Mouse (Mus musculus) kidney, adult 2 months (tissue): Measurements from ENCODE around the gene Chic2. TPM values are rescaled to one million over a fixed set of nuclear protein-coding genes. Genes with fewer than 3 reads are reported as not detected.

Experiments
- DNase-seq: peaks from one replicate; pipeline ENCODE4 v3.0.0; 2021
- H3K27ac ChIP-seq: fragments of 200-500 bp; 2 replicates; pipeline ENCODE4 v1.5.1; 2012; ENCODE audit warnings: low read depth, low read length, control low read depth, inconsistent platforms; ENCODE audit not compliant: insufficient read depth
- H3K27me3 ChIP-seq: fragments of 200-500 bp; replicated peaks from 2 replicates; pipeline ENCODE4 v1.6.1; 2012; ENCODE audit warnings: mild to moderate bottlenecking, moderate library complexity, low read length, inconsistent platforms; ENCODE audit not compliant: control insufficient read depth, insufficient read depth
- H3K36me3 ChIP-seq: fragments of 200-500 bp; 2 replicates; pipeline ENCODE4 v1.6.1; 2012; ENCODE audit warnings: mild to moderate bottlenecking, moderate library complexity, low read length, inconsistent platforms; ENCODE audit not compliant: control insufficient read depth, insufficient read depth
- H3K4me1 ChIP-seq: fragments of 200-500 bp; 2 replicates; pipeline ENCODE4 v1.6.1; 2011; ENCODE audit warnings: low read length; ENCODE audit not compliant: control insufficient read depth, insufficient read depth
- H3K4me3 ChIP-seq: fragments of 200-500 bp; 2 replicates; pipeline ENCODE4 v1.5.1; 2011; ENCODE audit warnings: mild to moderate bottlenecking, low read depth, low read length, control low read depth; ENCODE audit not compliant: insufficient read depth
- CTCF ChIP-seq: fragments of 200-500 bp; conservative IDR thresholded peaks from 2 replicates; pipeline ENCODE4 v1.5.1; 2011; ENCODE audit warnings: low read depth, mild to moderate bottlenecking, control low read depth, low read length, moderate library complexity, mixed read lengths; ENCODE audit not compliant: insufficient read depth, insufficient read length
- POLR2A ChIP-seq: fragments of 200-500 bp; IDR thresholded peaks from one replicate; pipeline ENCODE4 v1.6.1; 2011; ENCODE audit warnings: low read depth, low read length, control low read depth
- WGBS: fragments of 180-500 bp; shearing (Covaris S2); methylation state at CpG from one replicate; pipeline ENCODE4 v1.1.7; 2018; 5-methylcytosine and 5-hydroxymethylcytosine counted together
- polyA plus RNA-seq: library from polyadenylated mRNA; depleted of rRNA; stranded (reverse); fragments of >200 nt; gene quantifications from 2 replicates; pipeline ENCODE4 v1.2.3, GENCODE M21; 2012

Gene Chic2
- polyA plus RNA-seq, 1 experiment, result 6.1 TPM

GRCm38 (mm10) chr5:75066715-75067114 is 22.1 kb upstream of the Chic2 start:
- WGBS, result 5% methylated on average over 10 of the region's 10 CpGs
- H3K27me3 ChIP-seq, result peaks cover 5% of the 10 kb centered on the region
- H3K4me3 ChIP-seq, result no peak overlapping the region

GRCm38 (mm10) chr5:75063177-75063576 is 18.6 kb upstream of the Chic2 start:
- Histone ChIP-seq H3K4me3 (no peak overlapping the region), H3K4me1 (no peaks in the 10 kb centered on the region), H3K36me3 (no peaks in the 10 kb centered on the region), H3K27ac (no peak overlapping the region), H3K27me3 (0 out of 2 replicates have a peak, but pooled peaks cover 1% of the 10 kb centered on the region)
- TF ChIP-seq POLR2A, result no peak
- TF ChIP-seq CTCF, result no peak
- DNase-seq, result no peak
- 76% methylated on average over 4 of the region's 4 CpGs for WGBS

More at GRCm38 (mm10) chr5:75066715-75067114, 22.1 kb upstream of the Chic2 start:
- no peak for DNase-seq
- no peaks in the 10 kb centered on the region for H3K36me3 ChIP-seq
- no peaks in the 10 kb centered on the region for H3K4me1 ChIP-seq
- no peak for TF ChIP-seq POLR2A
- no peak for TF ChIP-seq CTCF
- no peak overlapping the region for H3K27ac ChIP-seq

- H3K36me3 ChIP-seq, result no peaks in the 10 kb centered on the region
- 83% methylated on average over 4 of the region's 4 CpGs for WGBS
- TF ChIP-seq POLR2A, result no peak
- no peak for TF ChIP-seq CTCF
- no peak overlapping the region for H3K4me3 ChIP-seq
- no peak for DNase-seq
- H3K4me1 ChIP-seq, result no peaks in the 10 kb centered on the region
- no peak overlapping the region for H3K27ac ChIP-seq
- H3K27me3 ChIP-seq, result no peaks in the 10 kb centered on the region
These were observed 6.5 kb upstream of the Chic2 start for GRCm38 (mm10) chr5:75051109-75051508.

- Histone ChIP-seq H3K36me3 (no peaks in the 10 kb centered on the region), H3K4me1 (peaks cover 7% of the 10 kb centered on the region; the same call in 1 of the 2 replicates), H3K27ac (no peak overlapping the region), H3K27me3 (no peaks in the 10 kb centered on the region), H3K4me3 (no peak overlapping the region)
- no peak for TF ChIP-seq POLR2A
- TF ChIP-seq CTCF, result no peak
- WGBS, result 29% methylated on average over 14 of the region's 15 CpGs
- DNase-seq, result peak; percentile 74
These were observed 2.2 kb upstream of the Chic2 start for GRCm38 (mm10) chr5:75046681-75047321.

GRCm38 (mm10) chr5:75045371-75045770 is 797 bp upstream of the Chic2 start:
- WGBS, result 42% methylated on average over 7 of the region's 7 CpGs
- H3K4me3 ChIP-seq, result no peak overlapping the region
- H3K4me1 ChIP-seq, result peaks cover 7% of the 10 kb centered on the region; the same call in 1 of the 2 replicates
- DNase-seq, result peak; percentile 38
- no peaks in the 10 kb centered on the region for H3K27me3 ChIP-seq
- no peak for TF ChIP-seq CTCF
- TF ChIP-seq POLR2A, result no peak
- H3K27ac ChIP-seq, result no peak overlapping the region
- H3K36me3 ChIP-seq, result no peaks in the 10 kb centered on the region

DNA sequence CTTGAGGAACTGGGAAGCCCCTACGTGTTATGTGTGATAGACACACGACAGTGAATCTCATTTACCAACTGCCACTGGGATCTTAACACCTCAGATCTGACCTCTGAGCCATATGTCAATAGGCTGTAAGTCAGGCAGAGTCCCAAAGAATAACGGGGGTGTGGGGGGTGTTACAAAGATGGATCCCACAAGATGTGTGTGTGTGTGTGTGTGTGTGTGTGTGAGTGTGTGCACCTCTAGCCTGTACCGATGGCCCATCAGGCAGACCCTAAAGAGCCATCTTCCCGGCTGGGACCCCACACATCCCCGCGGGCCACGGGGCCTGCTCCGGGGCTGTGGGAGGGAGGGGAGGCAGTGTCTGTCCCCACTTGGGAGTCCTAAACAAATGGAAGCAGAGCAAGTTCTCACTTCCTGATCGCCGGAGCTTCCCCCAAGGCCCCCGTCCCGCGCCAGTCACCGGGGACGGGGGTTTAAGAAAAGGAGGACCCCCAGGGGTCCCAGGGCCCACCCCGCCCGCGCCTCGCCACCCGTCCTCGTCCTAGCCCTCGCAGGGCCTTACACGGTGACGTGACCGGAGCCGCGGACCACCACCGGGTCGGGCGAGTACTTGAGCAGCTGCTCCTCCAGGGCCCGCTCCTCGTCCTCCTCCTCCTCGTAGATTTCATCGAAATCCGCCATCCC is 813 bp downstream of the Chic2 start:
- peaks cover 7% of the 10 kb centered on the region; the same call in 1 of the 2 replicates for H3K4me1 ChIP-seq
- peak; percentile 12 for DNase-seq
- no peaks in the 10 kb centered on the region for H3K36me3 ChIP-seq
- no peaks in the 10 kb centered on the region for H3K27me3 ChIP-seq
- no peak for TF ChIP-seq POLR2A
- TF ChIP-seq CTCF, result no peak
- H3K4me3 ChIP-seq, result peak overlapping the region; percentile 93
- WGBS, result under 1% methylated on average over 36 of the region's 36 CpGs
- H3K27ac ChIP-seq, result peak overlapping the region; percentile 54; the same call in 1 of the 2 replicates

DNA sequence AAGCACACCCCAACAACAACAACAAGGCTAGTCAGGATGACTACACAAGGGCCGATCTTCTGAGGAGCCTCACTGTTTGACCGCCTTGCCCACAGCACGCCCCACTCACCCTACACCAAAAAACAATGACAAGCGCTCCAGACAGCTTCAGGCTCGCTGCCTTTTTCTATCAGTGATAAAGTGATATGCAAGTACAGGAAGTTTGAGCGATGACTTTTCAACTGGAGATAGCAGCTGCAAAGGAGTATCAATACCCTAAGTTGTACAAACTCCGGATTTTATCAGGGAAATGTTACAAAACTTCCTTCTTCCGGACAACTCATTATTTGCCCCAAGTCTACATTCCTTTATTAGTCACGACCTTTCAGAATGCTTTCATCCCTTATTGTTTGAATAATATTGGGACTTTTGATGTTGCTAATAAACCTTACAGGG is 1.5 kb downstream of the Chic2 start:
- TF ChIP-seq POLR2A (no peak), CTCF (no peak)
- peak overlapping the region; percentile 93 for H3K4me3 ChIP-seq
- peak; percentile 14 for DNase-seq

More for the DNA sequence above, 1.5 kb downstream of the Chic2 start:
- H3K27me3 ChIP-seq, result no peaks in the 10 kb centered on the region
- no peaks in the 10 kb centered on the region for H3K36me3 ChIP-seq
- no peak overlapping the region for H3K27ac ChIP-seq
- WGBS, result 24% methylated on average over 9 of the region's 9 CpGs
- peaks cover 7% of the 10 kb centered on the region; the same call in 1 of the 2 replicates for H3K4me1 ChIP-seq
